Mouse (Mus musculus) layer of hippocampus, postnatal 36 days (tissue): ENCODE data around the gene Gata3. TPM values are rescaled to one million over a fixed set of nuclear protein-coding genes. Genes with fewer than 3 reads are reported as not detected.

Source experiments
- DNase-seq, 2 experiments: peaks; one replicate each; pipeline ENCODE4 v3.0.0; 2022
- total RNA-seq, 2 experiments: library from RNA; stranded (reverse); gene quantifications; 2 replicates each; pipeline ENCODE4 v1.2.3; 2021

Gata3 gene
- total RNA-seq, result under 1 TPM in 1 of 2 experiments, not detected in 1; 0.15 TPM

- DNase-seq, result no peak
Measured at GRCm38 (mm10) chr2:9889651-9890183, at the start of gene Gata3. Gene Gata3 (minus strand): TSS chr2:9890034.

- no peak for DNase-seq
Measured at GRCm38 (mm10) chr2:9939250-9939649, 49.4 kb upstream of the Gata3 start.

- DNase-seq, result no peak
Measured at GRCm38 (mm10) chr2:9935965-9936364, 46.1 kb upstream of the Gata3 start.

GRCm38 (mm10) chr2:9926905-9927283 is 37.1 kb upstream of the Gata3 start:
- no peak for DNase-seq

GRCm38 (mm10) chr2:9926194-9926904 is 36.5 kb upstream of the Gata3 start:
- DNase-seq, result no peak

- DNase-seq, result no peak
Measured at GRCm38 (mm10) chr2:9918691-9919471, 29.0 kb upstream of the Gata3 start.

- DNase-seq, result no peak
Measured at GRCm38 (mm10) chr2:9917602-9918001, 27.8 kb upstream of the Gata3 start.

- DNase-seq, result no peak
Measured at GRCm38 (mm10) chr2:9905995-9906394, 16.2 kb upstream of the Gata3 start.

GRCm38 (mm10) chr2:9903854-9904560 is 14.2 kb upstream of the Gata3 start:
- no peak for DNase-seq

GRCm38 (mm10) chr2:9897846-9898245 is 8.0 kb upstream of the Gata3 start:
- no peak for DNase-seq

- DNase-seq, result no peak
Measured at GRCm38 (mm10) chr2:9896097-9896770, 6.4 kb upstream of the Gata3 start.

- no peak for DNase-seq
Measured at GRCm38 (mm10) chr2:9894836-9895593, 5.2 kb upstream of the Gata3 start.

- DNase-seq, result no peak
Measured at GRCm38 (mm10) chr2:9893272-9893953, 3.6 kb upstream of the Gata3 start.

GRCm38 (mm10) chr2:9892541-9892940 is 2.7 kb upstream of the Gata3 start:
- DNase-seq, result no peak

GRCm38 (mm10) chr2:9890906-9891305 is 1.1 kb upstream of the Gata3 start:
- DNase-seq, result no peak

GRCm38 (mm10) chr2:9890251-9890650 is 417 bp upstream of the Gata3 start:
- DNase-seq, result no peak

- no peak for DNase-seq
Measured at GRCm38 (mm10) chr2:9888913-9889650, 752 bp downstream of the Gata3 start, which contains the start of gene 9230102O04Rik. Gene 9230102O04Rik (minus strand): TSS chr2:9889540.

- DNase-seq, result no peak
Measured at GRCm38 (mm10) chr2:9887636-9888035, 2.2 kb downstream of the Gata3 start.

- DNase-seq, result no peak
Measured at GRCm38 (mm10) chr2:9886921-9887610, 2.8 kb downstream of the Gata3 start.

GRCm38 (mm10) chr2:9886031-9886430 is 3.8 kb downstream of the Gata3 start:
- DNase-seq, result no peak
